Mouse (Mus musculus) adipocyte (in vitro differentiated cells): ENCODE measurements around the gene Ppy.

ENCODE experiments used
- DNase-seq: peaks from one replicate; pipeline ENCODE4 v3.0.0-alpha.2; 2016; ENCODE audit warnings: low spot score

Gene Ppy

GRCm38 (mm10) chr11:102101219-102101618 is at the start of gene Ppy:
TSS of gene Ppy (minus strand) at chr11:102101319.
- no peak for DNase-seq

GRCm38 (mm10) chr11:102147213-102147989 is 46.3 kb upstream of the Ppy start:
- DNase-seq = no peak

- no peak for DNase-seq
Observed at GRCm38 (mm10) chr11:102146531-102146930, 45.4 kb upstream of the Ppy start.

- no peak for DNase-seq
Observed at GRCm38 (mm10) chr11:102146005-102146404, 44.9 kb upstream of the Ppy start.

GRCm38 (mm10) chr11:102145471-102146001 is 44.4 kb upstream of the Ppy start, which contains the start of gene Nags:
TSS of gene Nags (plus strand) at chr11:102145513.
- no peak for DNase-seq

GRCm38 (mm10) chr11:102144957-102145470 is 43.9 kb upstream of the Ppy start:
- no peak for DNase-seq

- no peak for DNase-seq
Observed at GRCm38 (mm10) chr11:102142355-102142754, 41.2 kb upstream of the Ppy start.

- DNase-seq = peak; percentile 75
Observed at GRCm38 (mm10) chr11:102140508-102140907, 39.4 kb upstream of the Ppy start.

- peak; percentile 47 for DNase-seq
Observed at GRCm38 (mm10) chr11:102138447-102138740, 37.3 kb upstream of the Ppy start.

- DNase-seq = no peak
Observed at GRCm38 (mm10) chr11:102137625-102138446, 36.7 kb upstream of the Ppy start.

- DNase-seq = no peak
Observed at GRCm38 (mm10) chr11:102134516-102134915, 33.4 kb upstream of the Ppy start.

- DNase-seq = no peak
Observed at GRCm38 (mm10) chr11:102117386-102117785, 16.3 kb upstream of the Ppy start.

- no peak for DNase-seq
Observed at GRCm38 (mm10) chr11:102116241-102116640, 15.1 kb upstream of the Ppy start.

GRCm38 (mm10) chr11:102111576-102111975 is 10.5 kb upstream of the Ppy start:
- DNase-seq = no peak

GRCm38 (mm10) chr11:102107732-102108131 is 6.6 kb upstream of the Ppy start, which contains the start of gene Pyy:
TSS of gene Pyy (minus strand) at chr11:102107832.
- DNase-seq = no peak

GRCm38 (mm10) chr11:102106911-102107310 is 5.8 kb upstream of the Ppy start:
- no peak for DNase-seq

GRCm38 (mm10) chr11:102102485-102103258 is 1.6 kb upstream of the Ppy start:
- DNase-seq = peak; percentile 61

GRCm38 (mm10) chr11:102096887-102097391 is 4.2 kb downstream of the Ppy start:
- DNase-seq = no peak

GRCm38 (mm10) chr11:102096446-102096845 is 4.7 kb downstream of the Ppy start:
- no peak for DNase-seq

- no peak for DNase-seq
Observed at GRCm38 (mm10) chr11:102095676-102096075, 5.4 kb downstream of the Ppy start.

- peak; percentile 16 for DNase-seq
Observed at GRCm38 (mm10) chr11:102089088-102089808, 11.9 kb downstream of the Ppy start.
